Mouse (Mus musculus): ENCODE measurements around the gene Ly6c2. TPM values are rescaled to one million over a fixed set of nuclear protein-coding genes. Genes with fewer than 3 reads are reported as not detected.
"Not testable (repeated sequence)": the region's sequence is repeated elsewhere in the genome, so short reads cannot be mapped to it uniquely, and the experiment has no call there.

Ly6c2 gene
- total RNA-seq (2021): 5.0 and 8.4 TPM in 2 replicates
- long read RNA-seq, experiment 1: 0 reads
- long read RNA-seq, experiment 2: 0 reads

DNA sequence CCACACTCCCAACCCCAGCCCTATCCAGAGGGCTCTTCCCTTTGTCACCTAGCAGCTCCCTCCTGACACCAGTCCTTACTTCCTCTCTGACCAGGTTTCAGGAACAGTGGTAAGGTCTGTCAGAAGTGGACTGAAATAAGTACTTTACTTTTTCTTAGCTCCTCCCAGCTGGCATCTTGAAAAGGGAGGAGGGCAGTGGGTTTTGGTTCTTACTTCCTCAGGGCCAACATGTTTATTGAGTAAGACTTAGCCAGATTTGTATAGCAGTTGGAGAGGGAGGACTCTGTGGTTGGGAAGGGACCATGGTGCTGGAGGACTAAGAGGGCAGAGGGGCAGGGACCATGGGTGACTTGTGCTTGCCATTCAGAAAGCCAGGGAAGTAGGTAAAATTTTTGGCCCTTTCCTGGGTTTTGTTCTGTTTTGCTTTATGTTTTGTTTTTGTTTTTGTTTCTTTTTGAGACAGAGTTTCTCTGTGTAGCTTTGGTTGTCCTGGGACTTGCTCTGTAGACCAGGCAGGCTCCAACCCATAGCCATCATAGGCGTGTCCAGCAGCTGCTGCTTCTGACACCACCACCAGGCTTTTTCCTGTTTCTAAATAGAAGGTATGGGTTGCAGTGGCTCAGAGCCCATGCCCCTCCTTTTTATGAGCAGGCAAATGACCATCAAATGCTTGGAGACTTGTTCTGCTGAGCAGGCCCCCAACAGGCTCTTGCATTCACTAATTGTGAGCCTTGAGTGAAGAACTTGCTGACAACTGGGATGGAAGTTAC is at the start of gene Ly6c2:
Ly6c2 (minus strand) TSS at position 110 of the 770 bp plus-strand sequence.
- DNase-seq: not testable (repeated sequence)

DNA sequence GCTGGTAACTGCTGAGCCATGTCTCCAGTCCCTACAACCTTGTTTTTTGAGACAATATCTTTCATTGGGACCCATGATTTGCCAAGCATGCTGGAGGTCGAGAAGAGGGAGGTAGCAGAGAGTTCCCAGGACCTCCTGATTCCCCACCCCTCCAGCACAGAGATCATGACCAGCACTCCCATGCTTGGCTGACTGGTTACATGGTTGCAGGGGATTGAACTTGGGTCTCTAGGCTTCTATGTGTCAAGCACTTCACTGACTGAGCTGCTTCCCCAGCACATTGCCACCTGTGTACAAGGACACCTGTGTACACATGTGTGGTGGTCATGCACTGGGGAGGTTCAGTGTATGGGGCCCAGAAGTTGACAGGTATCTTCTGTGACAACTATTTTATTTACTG is 45.9 kb upstream of the Ly6c2 start:
- DNase-seq: no peak

GRCm38 (mm10) chr15:75154940-75155339 is 43.2 kb upstream of the Ly6c2 start, which contains the start of gene Ly6g:
TSS of gene Ly6g (plus strand) at chr15:75155240.
- DNase-seq: no peak

- no peak for DNase-seq
Observed at GRCm38 (mm10) chr15:75153087-75153486, 41.3 kb upstream of the Ly6c2 start.

DNA sequence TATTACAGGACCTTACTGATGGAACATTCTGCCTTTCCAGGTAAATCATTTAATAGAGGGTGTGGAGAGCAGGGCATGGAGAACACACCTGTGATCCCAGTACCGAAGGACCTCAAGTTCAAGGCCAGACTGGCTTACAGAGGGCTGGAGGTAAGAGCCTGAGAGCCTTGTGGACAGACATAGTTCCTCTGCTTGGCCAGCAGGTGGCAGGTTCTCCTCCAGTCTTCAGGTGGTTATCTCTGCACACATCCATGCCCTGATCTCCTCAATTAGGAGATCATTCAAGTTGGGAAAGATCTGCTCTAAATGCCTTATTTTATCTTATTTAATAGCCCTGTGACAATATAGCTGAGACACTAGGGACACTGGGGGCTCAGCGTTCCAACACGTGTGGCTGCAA is 32.0 kb upstream of the Ly6c2 start:
- peak; percentile 5 for DNase-seq

GRCm38 (mm10) chr15:75141812-75142360 is 30.1 kb upstream of the Ly6c2 start:
- DNase-seq: peak; percentile 22

DNA sequence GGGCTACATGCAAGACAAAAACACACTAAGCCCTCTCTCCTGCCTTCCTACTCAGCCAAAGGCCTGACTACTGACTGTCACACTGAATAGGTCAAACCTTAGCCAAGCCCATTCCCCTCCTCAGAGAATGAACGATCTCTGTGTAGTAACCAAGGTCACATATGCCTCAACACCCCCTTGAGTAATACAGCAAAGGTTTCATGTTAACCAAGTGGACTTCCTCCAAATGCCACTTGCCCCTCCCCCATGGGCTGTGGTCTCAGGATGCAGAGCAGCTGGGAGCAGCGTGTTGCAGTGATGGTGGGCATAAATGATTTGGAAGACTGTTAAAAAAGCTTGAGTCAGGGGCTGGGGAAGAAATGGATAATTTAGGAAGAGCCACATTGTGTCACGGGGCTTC is 26.0 kb upstream of the Ly6c2 start:
- not testable (repeated sequence) for DNase-seq

GRCm38 (mm10) chr15:75135090-75135783 is 23.5 kb upstream of the Ly6c2 start:
- not testable (repeated sequence) for DNase-seq

DNA sequence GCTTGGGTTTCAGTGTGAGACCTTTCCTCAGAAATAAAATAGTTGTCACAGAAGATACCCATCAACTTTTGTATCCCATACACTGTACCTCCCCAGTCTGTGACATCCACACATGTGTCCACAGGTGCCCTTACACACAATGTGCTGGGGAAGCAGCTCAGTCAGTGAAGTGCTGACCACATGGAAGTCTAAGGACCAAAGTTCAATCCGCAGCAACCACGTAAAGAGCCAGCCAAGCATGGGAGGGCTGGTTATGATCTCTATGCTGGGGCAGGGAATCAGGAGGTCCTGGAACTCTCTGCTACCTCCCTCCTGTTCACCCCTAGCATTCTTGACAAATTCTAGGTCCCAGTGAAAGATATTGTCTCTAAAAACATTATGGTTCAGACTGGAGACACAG is 20.6 kb upstream of the Ly6c2 start:
- DNase-seq: not testable (repeated sequence)

GRCm38 (mm10) chr15:75120066-75120465 is 8.3 kb upstream of the Ly6c2 start:
- peak; percentile 37 for DNase-seq

DNA sequence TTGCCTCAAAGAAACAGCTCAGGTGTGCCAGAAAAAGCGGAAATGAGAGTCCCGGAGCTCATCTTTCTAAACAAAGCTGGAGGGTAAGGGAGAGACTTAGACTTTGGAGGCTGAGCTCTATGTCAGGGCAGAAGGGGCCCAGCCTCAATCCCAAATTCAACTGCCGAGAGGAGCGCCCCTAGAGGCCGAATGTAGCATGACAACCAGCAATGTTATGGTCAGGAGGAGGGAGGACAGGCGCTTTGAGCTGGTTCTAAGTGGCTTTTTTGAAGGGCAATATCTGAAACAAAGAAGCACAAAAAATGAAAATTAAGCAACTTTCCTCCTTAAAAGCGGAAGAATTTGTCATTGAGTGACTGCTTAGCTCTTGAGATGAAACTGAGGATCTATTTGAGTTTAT is 7.0 kb upstream of the Ly6c2 start:
- DNase-seq: peak; percentile 53

- DNase-seq: not testable (repeated sequence)
Observed at GRCm38 (mm10) chr15:75117481-75117880, 5.7 kb upstream of the Ly6c2 start.

- DNase-seq: no peak
Observed at GRCm38 (mm10) chr15:75116525-75116924, 4.8 kb upstream of the Ly6c2 start.

- not testable (repeated sequence) for DNase-seq
Observed at GRCm38 (mm10) chr15:75110424-75110823, 1.3 kb downstream of the Ly6c2 start.

GRCm38 (mm10) chr15:75099261-75099660 is 12.5 kb downstream of the Ly6c2 start:
- no peak for DNase-seq

DNA sequence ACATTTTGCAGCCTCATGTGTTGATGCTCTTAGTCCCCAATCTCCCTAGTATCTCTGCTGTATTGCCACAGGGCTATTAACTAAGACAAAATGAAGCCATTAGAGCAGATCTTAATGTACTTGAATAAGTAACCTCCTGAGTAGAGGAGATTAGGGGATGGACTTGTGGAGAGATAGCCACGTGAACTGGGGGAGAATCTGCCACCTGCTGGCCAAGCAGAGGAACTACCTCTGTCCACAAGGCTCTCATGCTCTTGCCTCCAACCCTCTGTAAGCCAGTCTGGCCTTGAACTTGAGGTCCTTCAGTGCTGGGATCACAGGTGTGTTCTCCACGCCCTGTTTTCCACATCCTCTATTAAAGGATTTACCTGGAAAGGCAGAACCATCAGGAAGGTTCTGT is 23.7 kb downstream of the Ly6c2 start:
- peak; percentile 12 for DNase-seq

DNA sequence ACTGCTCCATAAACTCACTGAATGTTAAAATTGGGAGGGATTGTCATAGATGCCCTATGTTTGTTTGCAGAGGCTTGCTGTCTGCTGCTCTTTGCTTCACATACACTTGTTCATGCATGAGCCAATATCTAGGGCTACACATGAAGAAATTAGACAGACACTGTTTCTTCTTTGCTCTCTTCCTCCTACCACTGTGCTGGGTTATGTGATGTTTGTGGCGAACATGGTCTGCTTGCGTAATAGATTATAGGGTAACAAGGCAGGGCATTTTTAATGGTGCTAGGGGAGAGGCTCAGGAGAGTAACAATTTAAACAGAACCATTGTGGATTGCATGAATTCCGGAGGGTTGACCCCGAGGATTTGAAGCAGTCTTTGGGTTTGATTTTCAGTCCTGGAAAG is 41.8 kb downstream of the Ly6c2 start:
- no peak for DNase-seq

- DNase-seq: peak; percentile 74
Observed at GRCm38 (mm10) chr15:75062030-75062574, 49.7 kb downstream of the Ly6c2 start.

GRCm38 (mm10) chr15:75060505-75060904 is 51.3 kb downstream of the Ly6c2 start:
- DNase-seq: peak; percentile 69

Measured in adrenal gland, postnatal 14 days (tissue).